Mouse (Mus musculus) heart, embryonic 11.5 days (tissue): Measurements from ENCODE around the gene Dars2. TPM values are rescaled to one million over a fixed set of nuclear protein-coding genes. Genes with fewer than 3 reads are reported as not detected.
A peak's percentile ranks its signal among the peaks of the same experiment; 100 is the strongest.

Experiments used
- ATAC-seq: fragments of 200-750 bp; cut with Nextera tagmentation; replicated peaks from 2 replicates; pipeline ENCODE4 v1.8.0; 2017; ENCODE audit warnings: moderate library complexity; ENCODE audit not compliant: insufficient number of reproducible peaks, low FRiP score, low TSS enrichment
- H3K27ac ChIP-seq: fragments of 300-500 bp; sonication (generic); 2 replicates; pipeline ENCODE4 v1.5.1; 2014; ENCODE audit warnings: mild to moderate bottlenecking, low read depth, low read length
- H3K27me3 ChIP-seq: fragments of 300-500 bp; sonication (generic); 2 replicates; pipeline ENCODE4 v1.6.1; 2014; ENCODE audit warnings: mild to moderate bottlenecking, low read length, mixed read lengths; ENCODE audit not compliant: control insufficient read depth, insufficient read depth
- H3K36me3 ChIP-seq: fragments of 300-500 bp; sonication (generic); 2 replicates; pipeline ENCODE4 v1.6.1; 2014; ENCODE audit warnings: mild to moderate bottlenecking, low read length, moderate library complexity, mixed read lengths; ENCODE audit not compliant: control insufficient read depth, insufficient read depth
- H3K4me1 ChIP-seq: fragments of 300-500 bp; sonication (generic); 2 replicates; pipeline ENCODE4 v1.6.1; 2014; ENCODE audit warnings: low read length; ENCODE audit not compliant: control insufficient read depth, insufficient read depth
- H3K4me2 ChIP-seq: fragments of 300-500 bp; sonication (generic); 2 replicates; pipeline ENCODE4 v1.6.1; 2014; ENCODE audit warnings: mild to moderate bottlenecking, moderate library complexity
- H3K4me3 ChIP-seq: fragments of 300-500 bp; sonication (generic); 2 replicates; pipeline ENCODE4 v1.5.1; 2014; ENCODE audit warnings: low read depth, low read length
- H3K9ac ChIP-seq: fragments of 300-500 bp; sonication (generic); 2 replicates; pipeline ENCODE4 v1.6.1; 2014; ENCODE audit warnings: mild to moderate bottlenecking, low read depth, low read length, moderate library complexity
- H3K9me3 ChIP-seq: fragments of 300-500 bp; sonication (generic); replicated peaks from 2 replicates; pipeline ENCODE4 v1.6.1; 2016; ENCODE audit warnings: low read length; ENCODE audit not compliant: control insufficient read depth
- WGBS: fragments of 180-500 bp; shearing (Covaris S2); extraction: QIAGEN DNeasy Blood & Tissue Kit; methylation state at CpG from one replicate; pipeline ENCODE4 v1.1.7; 2014; ENCODE audit not compliant: insufficient replicate concordance; 5-methylcytosine and 5-hydroxymethylcytosine counted together
- polyA plus RNA-seq: library from polyadenylated mRNA; unstranded; fragments of >200 nt; fragmentation: Nextera tagmentation; extraction: Ambion mirVana; gene quantifications from 2 replicates; pipeline ENCODE4 v1.2.1, GENCODE M21; 2014

The Dars2 gene
- polyA plus RNA-seq, 1 experiment from 2014 or later, result 37.0 TPM

GRCm38 (mm10) chr1:161063351-161063750 is 7.1 kb downstream of the Dars2 start:
- Histone ChIP-seq H3K27me3 (no peaks in the 10 kb centered on the region), H3K4me2 (no peak overlapping the region), H3K9ac (no peak overlapping the region), H3K36me3 (no peaks in the 10 kb centered on the region), H3K27ac (no peak overlapping the region), H3K9me3 (no peaks in the 10 kb centered on the region), H3K4me3 (no peak overlapping the region), H3K4me1 (no peaks in the 10 kb centered on the region)
- 80% methylated on average over 1 of the region's 1 CpGs for WGBS
- ATAC-seq, result no peak

- Histone ChIP-seq H3K27ac (no peak overlapping the region), H3K4me1 (no peaks in the 10 kb centered on the region), H3K9ac (no peak overlapping the region), H3K36me3 (no peaks in the 10 kb centered on the region), H3K4me3 (no peak overlapping the region), H3K9me3 (no peaks in the 10 kb centered on the region), H3K4me2 (no peak overlapping the region), H3K27me3 (no peaks in the 10 kb centered on the region)
- ATAC-seq, result no peak
- 90% methylated on average over 1 of the region's 1 CpGs for WGBS
Measured at GRCm38 (mm10) chr1:161057164-161057563, 13.3 kb downstream of the Dars2 start.

GRCm38 (mm10) chr1:161046972-161047371 is 23.5 kb downstream of the Dars2 start:
- H3K36me3 ChIP-seq, result 0 out of 2 replicates have a peak, but pooled peaks cover 2% of the 10 kb centered on the region
- no peaks in the 10 kb centered on the region for H3K4me1 ChIP-seq
- ATAC-seq, result no peak

GRCm38 (mm10) chr1:161041261-161042020 is 29.0 kb downstream of the Dars2 start:
- Histone ChIP-seq H3K36me3 (peaks cover 22% of the 10 kb centered on the region), H3K27me3 (no peaks in the 10 kb centered on the region), H3K4me1 (peaks cover 10% of the 10 kb centered on the region; the same call in 1 of the 2 replicates), H3K27ac (no peak overlapping the region), H3K9ac (no peak overlapping the region), H3K4me3 (no peak overlapping the region), H3K4me2 (no peak overlapping the region), H3K9me3 (no peaks in the 10 kb centered on the region)
- WGBS, result 94% methylated on average over 7 of the region's 7 CpGs
- no peak for ATAC-seq

More at GRCm38 (mm10) chr1:161046972-161047371, 23.5 kb downstream of the Dars2 start:
- H3K9ac ChIP-seq, result no peak overlapping the region
- H3K4me2 ChIP-seq, result no peak overlapping the region
- peak overlapping the region; percentile 29; the same call in 1 of the 2 replicates for H3K27ac ChIP-seq
- WGBS, result 68% methylated on average over 3 of the region's 3 CpGs
- no peak overlapping the region for H3K4me3 ChIP-seq
- H3K9me3 ChIP-seq, result no peaks in the 10 kb centered on the region
- H3K27me3 ChIP-seq, result no peaks in the 10 kb centered on the region

GRCm38 (mm10) chr1:161040855-161041254 is 29.6 kb downstream of the Dars2 start:
- no peak overlapping the region for H3K9ac ChIP-seq
- no peak overlapping the region for H3K4me2 ChIP-seq
- ATAC-seq, result no peak
- H3K4me3 ChIP-seq, result no peak overlapping the region
- H3K4me1 ChIP-seq, result peaks cover 10% of the 10 kb centered on the region; the same call in 1 of the 2 replicates
- H3K9me3 ChIP-seq, result no peaks in the 10 kb centered on the region
- H3K36me3 ChIP-seq, result peaks cover 23% of the 10 kb centered on the region
- H3K27ac ChIP-seq, result no peak overlapping the region
- H3K27me3 ChIP-seq, result no peaks in the 10 kb centered on the region

GRCm38 (mm10) chr1:161040426-161040770 is 30.1 kb downstream of the Dars2 start:
- peaks cover 22% of the 10 kb centered on the region for H3K36me3 ChIP-seq
- peaks cover 10% of the 10 kb centered on the region; the same call in 1 of the 2 replicates for H3K4me1 ChIP-seq
- H3K4me2 ChIP-seq, result no peak overlapping the region
- no peaks in the 10 kb centered on the region for H3K9me3 ChIP-seq
- ATAC-seq, result no peak
- peak overlapping the region; percentile 65; the same call in 1 of the 2 replicates for H3K27ac ChIP-seq
- H3K27me3 ChIP-seq, result no peaks in the 10 kb centered on the region
- no peak overlapping the region for H3K4me3 ChIP-seq
- no peak overlapping the region for H3K9ac ChIP-seq
- WGBS, result 73% methylated on average over 1 of the region's 1 CpGs

GRCm38 (mm10) chr1:161039741-161040425 is 30.6 kb downstream of the Dars2 start:
- Histone ChIP-seq H3K27ac (peak overlapping the region; percentile 65), H3K9ac (no peak overlapping the region; the same call in 1 of the 2 replicates), H3K4me2 (no peak overlapping the region), H3K4me3 (no peak overlapping the region), H3K4me1 (peaks cover 10% of the 10 kb centered on the region; the same call in 1 of the 2 replicates), H3K27me3 (no peaks in the 10 kb centered on the region), H3K36me3 (peaks cover 21% of the 10 kb centered on the region), H3K9me3 (no peaks in the 10 kb centered on the region)
- WGBS, result 9% methylated on average over 3 of the region's 3 CpGs
- ATAC-seq, result peak; percentile 39

- no peak for ATAC-seq
- peaks cover 21% of the 10 kb centered on the region for H3K36me3 ChIP-seq
- peak overlapping the region; percentile 35; the same call in 1 of the 2 replicates for H3K27ac ChIP-seq
- H3K4me2 ChIP-seq, result no peak overlapping the region
- H3K9ac ChIP-seq, result 0 out of 2 replicates have a peak overlapping the region, but pooled peaks have one; percentile 43
- no peak overlapping the region for H3K4me3 ChIP-seq
- H3K9me3 ChIP-seq, result no peaks in the 10 kb centered on the region
- 11% methylated on average over 3 of the region's 3 CpGs for WGBS
- peaks cover 10% of the 10 kb centered on the region; the same call in 1 of the 2 replicates for H3K4me1 ChIP-seq
- no peaks in the 10 kb centered on the region for H3K27me3 ChIP-seq
Measured at GRCm38 (mm10) chr1:161038968-161039721, 31.3 kb downstream of the Dars2 start.
